Mouse (Mus musculus) liver, embryonic 16.5 days (tissue): Measurements from ENCODE around the gene Rtbdn. TPM values are rescaled to one million over a fixed set of nuclear protein-coding genes. Genes with fewer than 3 reads are reported as not detected.

ENCODE experiments used
- ATAC-seq: fragments of 200-750 bp; cut with Nextera tagmentation; 2 replicates; pipeline ENCODE4 v1.8.0; 2017; ENCODE audit warnings: low read depth, mild to moderate bottlenecking, moderate number of reproducible peaks, moderate library complexity
- H3K27ac ChIP-seq: fragments of 300-500 bp; sonication (generic); 2 replicates; pipeline ENCODE4 v1.5.1; 2014; ENCODE audit warnings: mild to moderate bottlenecking, low read length
- H3K27me3 ChIP-seq: fragments of 300-500 bp; sonication (generic); 2 replicates; pipeline ENCODE4 v1.6.1; 2014; ENCODE audit warnings: low read depth, low read length, mixed read lengths; ENCODE audit not compliant: control insufficient read depth, insufficient read depth
- H3K36me3 ChIP-seq: fragments of 300-500 bp; sonication (generic); 2 replicates; pipeline ENCODE4 v1.6.1; 2014; ENCODE audit warnings: mild to moderate bottlenecking; ENCODE audit not compliant: control insufficient read depth, insufficient read depth
- H3K4me1 ChIP-seq: fragments of 300-500 bp; sonication (generic); 2 replicates; pipeline ENCODE4 v1.6.1; 2014; ENCODE audit warnings: low read depth, low read length, mixed read lengths; ENCODE audit not compliant: control insufficient read depth
- H3K4me2 ChIP-seq: fragments of 300-500 bp; sonication (generic); 2 replicates; pipeline ENCODE4 v1.6.1; 2014; ENCODE audit warnings: low read depth, low read length, mixed read lengths
- H3K4me3 ChIP-seq: fragments of 300-500 bp; sonication (generic); 2 replicates; pipeline ENCODE4 v1.5.1; 2014; ENCODE audit warnings: low read depth, mild to moderate bottlenecking, low read length
- H3K9ac ChIP-seq: fragments of 300-500 bp; sonication (generic); 2 replicates; pipeline ENCODE4 v1.6.1; 2014; ENCODE audit warnings: low read depth, low read length
- H3K9me3 ChIP-seq: fragments of 300-500 bp; sonication (generic); replicated peaks from 2 replicates; pipeline ENCODE4 v1.6.1; 2016; ENCODE audit warnings: low read length; ENCODE audit not compliant: control insufficient read depth
- WGBS: fragments of 180-500 bp; shearing (Covaris S2); extraction: QIAGEN DNeasy Blood & Tissue Kit; methylation state at CpG from one replicate; pipeline ENCODE4 v1.1.7; 2014; ENCODE audit not compliant: insufficient replicate concordance; 5-methylcytosine and 5-hydroxymethylcytosine counted together
- polyA plus RNA-seq: library from polyadenylated mRNA; unstranded; fragments of >200 nt; fragmentation: Nextera tagmentation; extraction: Ambion mirVana; gene quantifications from 2 replicates; pipeline ENCODE4 v1.2.1, GENCODE M21; 2015

Gene Rtbdn
- polyA plus RNA-seq, 1 experiment from 2014 or later: 0.20 TPM

DNA sequence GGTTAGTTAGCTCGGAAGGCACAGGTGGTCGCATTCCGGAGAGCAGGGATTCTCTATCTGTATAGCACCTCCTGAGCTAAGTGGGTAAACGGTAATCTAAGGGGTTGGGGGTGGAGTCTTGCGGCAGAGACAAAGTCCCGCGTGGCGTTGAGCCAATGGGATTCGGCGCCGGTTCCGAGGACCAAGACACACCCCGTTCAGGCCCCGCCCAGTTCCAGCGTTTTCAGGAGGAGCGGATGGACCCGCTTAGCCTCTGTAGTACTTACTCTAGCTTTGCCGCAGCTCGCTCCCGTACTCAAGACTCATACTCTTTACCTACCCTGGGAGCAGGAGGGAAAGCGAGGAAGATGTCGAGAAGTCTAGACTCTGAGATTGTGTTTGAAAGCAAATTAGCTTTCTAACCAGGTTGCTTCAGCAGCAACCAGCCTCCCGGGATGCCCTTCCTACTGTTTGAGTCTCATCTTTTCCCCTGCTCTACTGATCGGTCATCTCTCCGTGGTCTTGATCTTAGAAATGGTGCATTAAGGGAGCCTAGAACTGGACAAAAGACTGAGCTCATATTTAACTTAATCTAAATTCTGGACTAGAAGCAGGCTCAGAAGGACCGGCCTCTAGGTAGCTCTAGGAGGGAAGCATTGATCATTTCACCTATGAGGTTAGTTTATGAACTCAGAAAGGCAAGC is 2.2 kb upstream of the Rtbdn start:
- Histone ChIP-seq H3K4me1 (peaks cover 13% of the 10 kb centered on the region), H3K27ac (no peak overlapping the region), H3K36me3 (no peaks in the 10 kb centered on the region), H3K27me3 (peaks cover 66% of the 10 kb centered on the region), H3K9ac (no peak overlapping the region), H3K4me3 (peak overlapping the region; percentile 9; the same call in 1 of the 2 replicates), H3K4me2 (peak overlapping the region; percentile 17), H3K9me3 (no peaks in the 10 kb centered on the region)
- WGBS: 3% methylated on average over 26 of the region's 26 CpGs
- ATAC-seq: peak; percentile 83

DNA sequence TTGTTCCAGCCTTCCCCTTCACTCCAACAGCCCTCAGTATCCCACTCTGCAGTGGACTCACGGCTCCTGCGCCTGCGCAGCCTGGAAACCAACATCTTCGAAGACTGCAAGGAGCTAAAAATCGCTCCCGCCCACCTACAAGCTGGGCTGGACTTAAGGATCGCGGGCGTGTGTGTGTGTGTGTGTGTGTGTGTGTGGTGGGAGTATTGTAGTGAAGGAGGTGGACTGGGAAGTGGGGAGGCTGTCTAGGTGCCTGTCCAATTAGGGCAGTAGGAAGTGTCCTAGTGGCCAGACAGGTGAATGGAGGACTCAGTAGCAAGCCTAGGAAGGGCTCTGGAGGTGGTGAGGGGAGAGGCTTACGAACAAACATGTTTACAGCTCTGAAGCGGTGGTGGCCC is 1.6 kb upstream of the Rtbdn start:
- WGBS: 8% methylated on average over 11 of the region's 11 CpGs
- no peak overlapping the region for H3K9ac ChIP-seq

DNA sequence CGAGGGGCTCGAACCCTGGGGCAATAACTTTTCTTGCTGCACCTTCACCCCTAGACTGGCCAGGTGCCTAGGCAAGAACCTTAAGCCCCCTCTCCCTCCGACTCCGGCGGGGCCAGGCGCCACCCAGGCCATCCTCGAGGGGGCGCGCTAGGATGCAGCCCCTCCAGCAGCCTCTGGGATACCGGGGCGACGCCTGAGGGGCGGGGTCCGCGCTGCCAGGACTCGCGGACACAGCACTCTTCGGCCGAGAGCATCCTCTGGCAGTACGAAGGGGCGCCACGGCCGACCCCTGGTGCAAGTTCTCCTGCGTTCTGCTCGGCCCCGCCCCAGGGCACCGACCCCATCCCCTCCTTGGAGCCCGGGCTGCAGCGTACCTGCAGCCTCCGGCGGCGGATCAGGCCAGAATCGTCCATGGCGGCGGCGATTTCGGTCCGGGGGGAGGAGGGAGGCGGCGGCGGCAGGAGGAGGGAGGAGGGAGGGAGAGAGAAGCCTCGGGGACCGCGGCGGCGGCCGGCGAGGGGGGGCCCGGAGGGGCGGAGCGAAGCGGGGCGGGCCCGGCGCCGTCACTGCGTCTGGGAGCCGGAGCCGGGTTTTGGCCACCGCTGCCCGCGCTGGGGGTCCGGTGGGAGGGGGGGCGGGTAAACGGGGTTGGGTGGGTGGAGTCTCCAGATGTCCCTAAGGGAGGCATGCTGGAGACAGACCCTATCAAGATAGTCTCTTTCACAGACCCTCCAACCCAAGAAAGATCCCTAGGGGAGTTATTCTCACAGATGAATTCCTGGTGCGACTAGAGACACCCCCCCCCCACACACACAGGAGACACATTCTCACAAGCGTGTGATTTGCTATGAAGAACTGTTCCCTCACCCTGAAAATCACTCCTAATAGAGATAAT is 911 bp upstream of the Rtbdn start:
- Histone ChIP-seq H3K36me3 (no peaks in the 10 kb centered on the region), H3K27ac (no peak overlapping the region), H3K4me1 (peaks cover 13% of the 10 kb centered on the region), H3K27me3 (peaks cover 76% of the 10 kb centered on the region), H3K4me3 (peak overlapping the region; percentile 24), H3K4me2 (peak overlapping the region; percentile 36), H3K9ac (no peak overlapping the region), H3K9me3 (no peaks in the 10 kb centered on the region)
- ATAC-seq: no peak
- WGBS: under 1% methylated on average over 38 of the region's 67 CpGs

More for the DNA sequence above, 1.6 kb upstream of the Rtbdn start:
- peaks cover 70% of the 10 kb centered on the region for H3K27me3 ChIP-seq
- H3K27ac ChIP-seq: no peak overlapping the region
- no peaks in the 10 kb centered on the region for H3K9me3 ChIP-seq
- no peak overlapping the region for H3K4me3 ChIP-seq
- no peak overlapping the region for H3K4me2 ChIP-seq
- peaks cover 13% of the 10 kb centered on the region for H3K4me1 ChIP-seq
- no peaks in the 10 kb centered on the region for H3K36me3 ChIP-seq
- no peak for ATAC-seq

- no peak overlapping the region for H3K27ac ChIP-seq
- no peak overlapping the region for H3K9ac ChIP-seq
- ATAC-seq: no peak
- H3K4me3 ChIP-seq: no peak overlapping the region
- H3K4me1 ChIP-seq: peaks cover 13% of the 10 kb centered on the region
- no peaks in the 10 kb centered on the region for H3K9me3 ChIP-seq
- peaks cover 82% of the 10 kb centered on the region for H3K27me3 ChIP-seq
- no peaks in the 10 kb centered on the region for H3K36me3 ChIP-seq
- WGBS: 12% methylated on average over 9 of the region's 9 CpGs
- no peak overlapping the region for H3K4me2 ChIP-seq
These were observed 402 bp downstream of the Rtbdn start for GRCm38 (mm10) chr8:84947241-84947545.

DNA sequence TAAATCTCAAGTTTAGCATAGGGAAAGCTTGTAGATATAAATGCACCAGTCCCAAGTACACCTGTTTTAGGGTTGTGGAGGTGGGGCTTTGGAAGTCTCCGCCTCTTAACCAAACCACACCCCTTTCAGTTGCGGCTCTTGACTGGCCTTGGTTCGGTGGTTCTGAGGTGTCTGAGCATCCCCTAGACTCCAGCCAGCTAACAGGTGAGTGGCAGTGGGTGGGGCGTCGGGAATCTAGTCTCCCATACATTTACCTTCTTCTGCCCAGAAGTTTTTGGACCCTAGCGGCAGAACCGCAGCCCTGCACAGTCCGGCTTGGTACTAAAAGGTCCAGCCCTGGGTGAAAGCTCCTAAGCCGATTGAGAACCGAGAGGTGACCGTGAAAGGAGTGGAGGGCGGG is 3.0 kb downstream of the Rtbdn start:
- Histone ChIP-seq H3K9ac (no peak overlapping the region), H3K4me3 (no peak overlapping the region), H3K36me3 (no peaks in the 10 kb centered on the region), H3K4me1 (peaks cover 11% of the 10 kb centered on the region), H3K27ac (no peak overlapping the region), H3K27me3 (peaks cover 70% of the 10 kb centered on the region), H3K9me3 (no peaks in the 10 kb centered on the region), H3K4me2 (no peak overlapping the region)
- WGBS: 18% methylated on average over 12 of the region's 12 CpGs
- no peak for ATAC-seq

- WGBS: 4% methylated on average over 18 of the region's 18 CpGs
- peaks cover 4% of the 10 kb centered on the region; the same call in 1 of the 2 replicates for H3K4me1 ChIP-seq
- no peak overlapping the region for H3K4me2 ChIP-seq
- no peak overlapping the region for H3K4me3 ChIP-seq
- ATAC-seq: peak; percentile 67; the same call in 1 of the 2 replicates
- H3K9me3 ChIP-seq: no peaks in the 10 kb centered on the region
- H3K27me3 ChIP-seq: peaks cover 42% of the 10 kb centered on the region
- no peak overlapping the region for H3K9ac ChIP-seq
- H3K36me3 ChIP-seq: peaks cover 9% of the 10 kb centered on the region
- H3K27ac ChIP-seq: no peak overlapping the region
These were observed 5.9 kb downstream of the Rtbdn start for GRCm38 (mm10) chr8:84952612-84953255.

- ATAC-seq: no peak
- Histone ChIP-seq H3K4me3 (no peak overlapping the region), H3K9ac (no peak overlapping the region), H3K9me3 (no peaks in the 10 kb centered on the region), H3K4me2 (no peak overlapping the region), H3K4me1 (peaks cover 4% of the 10 kb centered on the region; the same call in 1 of the 2 replicates), H3K27ac (no peak overlapping the region), H3K27me3 (peaks cover 10% of the 10 kb centered on the region), H3K36me3 (peaks cover 31% of the 10 kb centered on the region)
- 58% methylated on average over 2 of the region's 2 CpGs for WGBS
These were observed 10.0 kb downstream of the Rtbdn start for GRCm38 (mm10) chr8:84956768-84957167.

- Histone ChIP-seq H3K36me3 (peaks cover 34% of the 10 kb centered on the region), H3K9me3 (no peaks in the 10 kb centered on the region), H3K4me2 (no peak overlapping the region), H3K4me3 (no peak overlapping the region), H3K9ac (no peak overlapping the region), H3K27me3 (no peaks in the 10 kb centered on the region), H3K27ac (no peak overlapping the region), H3K4me1 (peaks cover 2% of the 10 kb centered on the region)
- no peak for ATAC-seq
- WGBS: 87% methylated on average over 7 of the region's 7 CpGs
These were observed 13.0 kb downstream of the Rtbdn start for GRCm38 (mm10) chr8:84959811-84960210.
